Mouse (Mus musculus) spleen, postnatal 14 days (tissue): ENCODE data around the gene Wdr17.

ENCODE experiments used
- DNase-seq, 2 experiments: peaks; one replicate each; pipeline ENCODE4 v3.0.0; 2021 to 2022; ENCODE audit warnings: low spot score in 2 of 2

The Wdr17 gene

GRCm38 (mm10) chr8:54886987-54887785 is at the start of gene Wdr17:
Gene Wdr17, minus strand, starts transcription at chr8:54887184.
- no peak for DNase-seq

GRCm38 (mm10) chr8:54932306-54932705 is 45.3 kb upstream of the Wdr17 start:
- no peak for DNase-seq

GRCm38 (mm10) chr8:54924936-54925335 is 38.0 kb upstream of the Wdr17 start:
- no peak for DNase-seq

- no peak for DNase-seq
Measured at GRCm38 (mm10) chr8:54922160-54922855, 35.3 kb upstream of the Wdr17 start.

GRCm38 (mm10) chr8:54917710-54918109 is 30.7 kb upstream of the Wdr17 start:
- no peak for DNase-seq

GRCm38 (mm10) chr8:54912891-54913290 is 25.9 kb upstream of the Wdr17 start:
- no peak for DNase-seq

- DNase-seq, result no peak
Measured at GRCm38 (mm10) chr8:54899444-54899843, 12.5 kb upstream of the Wdr17 start.

GRCm38 (mm10) chr8:54894637-54895322 is 7.8 kb upstream of the Wdr17 start:
- DNase-seq, result no peak

- no peak for DNase-seq
Measured at GRCm38 (mm10) chr8:54894180-54894579, 7.2 kb upstream of the Wdr17 start.

GRCm38 (mm10) chr8:54886560-54886959 is 424 bp downstream of the Wdr17 start:
- DNase-seq, result no peak

GRCm38 (mm10) chr8:54876458-54876857 is 10.5 kb downstream of the Wdr17 start:
- DNase-seq, result no peak

GRCm38 (mm10) chr8:54864761-54865064 is 22.3 kb downstream of the Wdr17 start:
- DNase-seq, result no peak

GRCm38 (mm10) chr8:54864038-54864760 is 22.8 kb downstream of the Wdr17 start:
- DNase-seq, result no peak

- no peak for DNase-seq
Measured at GRCm38 (mm10) chr8:54836029-54836959, 50.7 kb downstream of the Wdr17 start.

GRCm38 (mm10) chr8:54829794-54830426 is 57.1 kb downstream of the Wdr17 start:
- no peak for DNase-seq

GRCm38 (mm10) chr8:54827974-54828373 is 59.0 kb downstream of the Wdr17 start:
- DNase-seq, result no peak

GRCm38 (mm10) chr8:54822956-54823355 is 64.0 kb downstream of the Wdr17 start:
- DNase-seq, result no peak

- no peak for DNase-seq
Measured at GRCm38 (mm10) chr8:54818651-54819050, 68.3 kb downstream of the Wdr17 start.

- no peak for DNase-seq
Measured at GRCm38 (mm10) chr8:54808217-54808616, 78.8 kb downstream of the Wdr17 start.

GRCm38 (mm10) chr8:54806173-54806572 is 80.8 kb downstream of the Wdr17 start:
- no peak for DNase-seq

GRCm38 (mm10) chr8:54792699-54793061 is 94.3 kb downstream of the Wdr17 start:
- DNase-seq, result no peak
